Mouse (Mus musculus): ENCODE data around the gene Actr1b.

Gene Actr1b

GRCm38 (mm10) chr1:36714311-36714710 is at the start of gene Actr1b:
Gene Actr1b, minus strand, starts transcription at chr1:36714422.
- in situ Hi-C loops (cut with MboI; ENCODE audit: unreplicated experiment in 2 of 2), result loop anchor here in 1 of 2 experiments (25.0 kb wide), 1 partner anchor 1148 kb away; the partner anchor contains the start of genes Lipt1 and Tsga10

GRCm38 (mm10) chr1:36761568-36761967 is 47.3 kb upstream of the Actr1b start, which contains the start of gene Zap70:
Gene Zap70, plus strand, starts transcription at chr1:36761798.
- in situ Hi-C loops (cut with MboI; ENCODE audit: unreplicated experiment in 2 of 2), result loop anchor here in 1 of 2 experiments (25.0 kb wide), 2 partner anchors 676 to 876 kb away; partner anchors contain the start of genes Coa5 and Unc50

GRCm38 (mm10) chr1:36761061-36761460 is 46.8 kb upstream of the Actr1b start:
- in situ Hi-C loops (cut with MboI; ENCODE audit: unreplicated experiment in 2 of 2), result loop anchor here in 1 of 2 experiments (25.0 kb wide), 2 partner anchors 676 to 876 kb away; partner anchors contain the start of genes Coa5 and Unc50

- in situ Hi-C loops (cut with MboI; ENCODE audit: unreplicated experiment in 2 of 2), result loop anchor here in 1 of 2 experiments (25.0 kb wide), 2 partner anchors 677 to 877 kb away; partner anchors contain the start of genes Coa5 and Unc50
Measured at GRCm38 (mm10) chr1:36760401-36760800, 46.2 kb upstream of the Actr1b start.

GRCm38 (mm10) chr1:36759076-36759475 is 44.9 kb upstream of the Actr1b start:
- in situ Hi-C loops (cut with MboI; ENCODE audit: unreplicated experiment in 2 of 2), result loop anchor here in 1 of 2 experiments (25.0 kb wide), 2 partner anchors 678 to 878 kb away; partner anchors contain the start of genes Coa5 and Unc50

GRCm38 (mm10) chr1:36758553-36758952 is 44.3 kb upstream of the Actr1b start:
- in situ Hi-C loops (cut with MboI; ENCODE audit: unreplicated experiment in 2 of 2), result loop anchor here in 1 of 2 experiments (25.0 kb wide), 2 partner anchors 679 to 879 kb away; partner anchors contain the start of genes Coa5 and Unc50

- in situ Hi-C loops (cut with MboI; ENCODE audit: unreplicated experiment in 2 of 2), result loop anchor here in 1 of 2 experiments (25.0 kb wide), 2 partner anchors 683 to 883 kb away; partner anchors contain the start of genes Coa5 and Unc50
Measured at GRCm38 (mm10) chr1:36753932-36754675, 39.9 kb upstream of the Actr1b start.

- in situ Hi-C loops (cut with MboI; ENCODE audit: unreplicated experiment in 2 of 2), result loop anchor here in 1 of 2 experiments (25.0 kb wide), 1 partner anchor 1116 kb away; the partner anchor contains the start of genes Lipt1 and Tsga10
Measured at GRCm38 (mm10) chr1:36746452-36746851, 32.2 kb upstream of the Actr1b start.

- in situ Hi-C loops (cut with MboI; ENCODE audit: unreplicated experiment in 2 of 2), result loop anchor here in 1 of 2 experiments (25.0 kb wide), 1 partner anchor 1117 kb away; the partner anchor contains the start of genes Lipt1 and Tsga10
Measured at GRCm38 (mm10) chr1:36745661-36746060, 31.4 kb upstream of the Actr1b start.

- in situ Hi-C loops (cut with MboI; ENCODE audit: unreplicated experiment in 2 of 2), result loop anchor here (5.0 to 25.0 kb wide), 2 partner anchors 38 to 1118 kb away; partner anchors contain the start of genes Lipt1 (in 1 of the 2) and Tsga10 (in 1 of the 2)
Measured at GRCm38 (mm10) chr1:36744268-36744944, 30.2 kb upstream of the Actr1b start.

- in situ Hi-C loops (cut with MboI; ENCODE audit: unreplicated experiment in 2 of 2), result loop anchor here (5.0 to 25.0 kb wide), 2 partner anchors 39 to 1119 kb away; partner anchors contain the start of genes Lipt1 (in 1 of the 2) and Tsga10 (in 1 of the 2)
Measured at GRCm38 (mm10) chr1:36743046-36743445, 28.8 kb upstream of the Actr1b start.

GRCm38 (mm10) chr1:36739231-36739630 is 25.0 kb upstream of the Actr1b start:
- in situ Hi-C loops (cut with MboI; ENCODE audit: unreplicated experiment in 2 of 2), result loop anchor here (5.0 to 25.0 kb wide), 2 partner anchors 513 to 1123 kb away; partner anchors contain the start of genes Lipt1 (in 1 of the 2) and Tsga10 (in 1 of the 2)

- in situ Hi-C loops (cut with MboI; ENCODE audit: unreplicated experiment in 2 of 2), result loop anchor here (5.0 to 25.0 kb wide), 2 partner anchors 515 to 1125 kb away; partner anchors contain the start of genes Lipt1 (in 1 of the 2) and Tsga10 (in 1 of the 2)
Measured at GRCm38 (mm10) chr1:36737300-36737699, 23.1 kb upstream of the Actr1b start.

GRCm38 (mm10) chr1:36724057-36724431 is 9.8 kb upstream of the Actr1b start:
- in situ Hi-C loops (cut with MboI; ENCODE audit: unreplicated experiment in 2 of 2), result loop anchor here (5.0 to 25.0 kb wide), 2 partner anchors 37 to 1138 kb away; partner anchors contain the start of genes Lipt1 (in 1 of the 2) and Tsga10 (in 1 of the 2)

- in situ Hi-C loops (cut with MboI; ENCODE audit: unreplicated experiment in 2 of 2), result loop anchor here (5.0 to 25.0 kb wide), 2 partner anchors 36 to 1139 kb away; partner anchors contain the start of genes Lipt1 (in 1 of the 2) and Tsga10 (in 1 of the 2)
Measured at GRCm38 (mm10) chr1:36723146-36724056, 9.2 kb upstream of the Actr1b start.

- in situ Hi-C loops (cut with MboI; ENCODE audit: unreplicated experiment in 2 of 2), result loop anchor here in 1 of 2 experiments (25.0 kb wide), 1 partner anchor 1144 kb away; the partner anchor contains the start of genes Lipt1 and Tsga10
Measured at GRCm38 (mm10) chr1:36718786-36719185, 4.6 kb upstream of the Actr1b start.

GRCm38 (mm10) chr1:36711104-36711503 is 3.1 kb downstream of the Actr1b start:
- in situ Hi-C loops (cut with MboI; ENCODE audit: unreplicated experiment in 2 of 2), result loop anchor here in 1 of 2 experiments (25.0 kb wide), 1 partner anchor 1151 kb away; the partner anchor contains the start of genes Lipt1 and Tsga10

GRCm38 (mm10) chr1:36709854-36710280 is 4.4 kb downstream of the Actr1b start, which contains the start of gene 4933424G06Rik:
Gene 4933424G06Rik, plus strand, starts transcription at chr1:36710149.
- in situ Hi-C loops (cut with MboI; ENCODE audit: unreplicated experiment in 2 of 2), result loop anchor here in 1 of 2 experiments (25.0 kb wide), 1 partner anchor 1152 kb away; the partner anchor contains the start of genes Lipt1 and Tsga10
